Mouse (Mus musculus): ENCODE results near the gene Zfp747.

- no peak for TF ChIP-seq CTCF (IDR thresholded peaks at IDR 0.05; ENCODE audit: extremely low read depth, insufficient read length, insufficient replicate concordance, low read depth, low read length)
- TF ChIP-seq POLR2A (IDR thresholded peaks at IDR 0.05; ENCODE audit: low read depth, low read length): no peak
These were observed 4.6 kb downstream of the Zfp747 start for GRCm38 (mm10) chr7:127371213-127371612.
